Mouse (Mus musculus): Measurements from ENCODE around the gene Ncoa7.
"Not testable (repeated sequence)": the region's sequence is repeated elsewhere in the genome, so short reads cannot be mapped to it uniquely, and the experiment has no call there.

The Ncoa7 gene

DNA sequence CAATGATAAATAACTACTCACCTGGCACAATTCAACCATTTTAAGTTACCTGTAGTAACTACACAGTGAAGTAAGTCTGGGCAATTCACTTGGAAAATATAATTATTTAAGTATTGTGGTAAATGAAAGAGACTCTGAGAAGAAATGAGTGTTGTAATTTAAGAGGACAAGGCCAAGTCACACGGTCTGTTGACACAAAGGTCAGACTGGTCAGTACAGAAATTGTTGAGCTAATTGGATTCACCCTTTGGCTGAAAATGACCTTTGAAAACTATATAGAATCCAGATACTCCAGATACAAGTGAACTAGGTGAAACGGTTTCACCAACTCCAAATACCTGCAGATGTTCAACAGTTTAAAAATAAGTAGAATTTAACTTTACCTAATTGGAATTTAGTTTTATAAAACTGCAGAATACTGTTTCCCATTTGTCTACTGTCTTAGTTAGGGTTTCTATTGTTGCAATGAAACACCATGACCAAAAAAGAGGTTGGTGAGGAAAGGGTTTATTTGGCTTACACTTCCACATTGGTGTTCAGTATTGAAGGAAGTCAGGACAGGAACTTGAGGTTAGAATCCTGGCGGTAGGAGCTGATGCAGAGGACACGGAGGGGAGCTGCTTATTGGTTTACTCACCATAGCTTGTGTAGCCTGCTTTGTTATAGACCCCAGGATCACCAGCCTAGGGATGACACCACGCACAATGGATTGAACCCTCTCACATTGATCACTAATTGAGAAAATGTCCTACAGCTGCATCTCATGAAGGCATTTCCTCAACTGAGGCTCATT is 6.5 kb downstream of the Ncoa7 start:
- in situ Hi-C loops (cut with MboI; ENCODE audit: low pct_unique_long_range_greater_than_20kb in 1 of 2, low sequenced_read_pairs in 2 of 2, unreplicated experiment in 1 of 2), result no loop called here

DNA sequence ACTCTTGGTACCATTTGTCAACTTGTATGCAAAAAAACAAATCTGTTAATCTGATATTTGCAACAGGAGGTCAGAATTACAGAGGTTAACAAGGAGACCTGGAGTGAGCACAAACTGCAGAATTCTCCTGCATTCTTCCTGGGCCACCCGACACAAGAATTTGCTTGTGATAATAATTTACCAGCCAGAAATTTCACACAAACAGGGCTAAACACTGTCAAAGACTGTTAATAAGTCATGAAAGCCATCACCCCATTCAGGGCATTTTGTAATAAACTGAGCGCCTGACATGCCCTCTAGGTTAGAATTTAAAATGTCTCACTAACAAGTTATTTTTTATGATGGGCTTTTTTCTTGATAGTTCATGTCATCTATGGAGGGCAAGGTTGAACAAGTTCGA is 12.1 kb downstream of the Ncoa7 start:
- in situ Hi-C loops (cut with MboI; ENCODE audit: low pct_unique_long_range_greater_than_20kb in 1 of 2, low sequenced_read_pairs in 2 of 2, unreplicated experiment in 1 of 2), result no loop called here

DNA sequence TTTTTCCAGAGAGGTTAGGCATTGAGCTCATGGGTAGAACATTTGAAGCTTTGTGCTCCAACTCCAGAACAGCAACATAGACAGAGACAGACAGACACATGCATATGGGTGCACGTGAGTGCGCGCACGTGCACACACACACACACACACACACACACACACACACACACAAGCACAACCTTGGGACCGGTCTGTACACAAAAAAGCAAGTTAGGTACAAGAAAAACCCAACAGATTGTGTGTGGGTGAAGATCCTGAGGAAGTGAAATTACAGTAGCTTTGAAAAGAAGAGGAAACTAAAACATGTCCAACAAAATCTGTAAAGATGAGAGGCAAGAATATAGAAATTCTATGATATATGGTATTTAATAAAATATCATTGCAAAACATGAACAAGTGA is 13.6 kb downstream of the Ncoa7 start:
- in situ Hi-C loops (cut with MboI; ENCODE audit: low pct_unique_long_range_greater_than_20kb in 1 of 2, low sequenced_read_pairs in 2 of 2, unreplicated experiment in 1 of 2), result no loop called here

DNA sequence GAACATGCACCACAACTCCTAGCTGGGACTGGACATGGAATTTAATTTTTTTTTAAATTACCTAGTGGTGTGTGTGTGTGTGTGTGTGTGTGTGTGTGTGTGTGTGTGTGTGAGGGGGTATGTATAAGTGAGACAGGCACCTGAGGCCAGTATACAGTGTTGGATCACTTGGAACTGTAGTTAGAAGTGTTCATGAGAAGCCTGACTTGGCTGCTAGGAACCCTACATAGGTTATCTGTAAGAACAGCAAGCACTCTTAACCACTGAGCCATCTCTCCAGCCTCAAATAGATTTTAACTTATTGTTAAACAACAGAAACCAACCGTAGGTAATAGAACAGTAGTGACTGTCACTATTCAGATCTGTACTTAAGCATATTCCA is 14.8 kb downstream of the Ncoa7 start:
- in situ Hi-C loops (cut with MboI; ENCODE audit: low pct_unique_long_range_greater_than_20kb in 1 of 2, low sequenced_read_pairs in 2 of 2, unreplicated experiment in 1 of 2), result no loop called here

DNA sequence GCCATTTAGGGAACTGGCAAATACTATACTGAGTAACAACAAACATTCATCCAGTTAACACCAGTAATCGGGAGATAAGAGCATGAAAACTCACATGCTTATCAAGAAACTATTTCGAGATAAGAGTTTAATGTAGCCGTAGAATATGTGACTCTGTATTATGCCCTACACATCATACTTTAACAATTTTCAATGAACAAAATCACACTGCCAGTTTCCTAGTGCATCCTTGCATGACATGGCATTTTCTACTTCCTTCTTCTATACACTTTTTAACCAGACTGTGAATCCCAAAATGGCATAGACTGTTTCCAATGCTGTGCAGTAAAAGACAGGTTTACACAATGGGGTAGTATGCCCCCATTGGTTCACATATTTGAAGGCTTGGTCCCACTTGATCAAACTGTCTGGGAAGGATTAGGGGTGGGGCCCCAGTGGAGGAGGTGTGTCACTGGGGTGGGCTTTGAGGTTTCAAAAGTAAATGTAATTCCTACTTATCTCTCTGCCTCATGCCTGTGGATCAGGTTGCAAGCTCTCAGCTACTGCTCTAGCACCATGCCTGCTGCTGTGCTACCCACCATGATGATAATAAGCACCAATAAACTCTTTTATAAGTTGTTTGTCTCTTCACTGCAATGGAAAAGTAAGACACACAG is 15.3 kb downstream of the Ncoa7 start:
- in situ Hi-C loops (cut with MboI; ENCODE audit: low pct_unique_long_range_greater_than_20kb in 1 of 2, low sequenced_read_pairs in 2 of 2, unreplicated experiment in 1 of 2), result no loop called here

GRCm38 (mm10) chr10:30786103-30786754 is 16.9 kb downstream of the Ncoa7 start:
- in situ Hi-C loops (cut with MboI; ENCODE audit: low pct_unique_long_range_greater_than_20kb in 1 of 2, low sequenced_read_pairs in 2 of 2, unreplicated experiment in 1 of 2), result no loop called here

GRCm38 (mm10) chr10:30780921-30781320 is 22.2 kb downstream of the Ncoa7 start:
- in situ Hi-C loops (cut with MboI; ENCODE audit: low pct_unique_long_range_greater_than_20kb in 1 of 2, low sequenced_read_pairs in 2 of 2, unreplicated experiment in 1 of 2), result not testable (repeated sequence)

- in situ Hi-C loops (cut with MboI; ENCODE audit: low pct_unique_long_range_greater_than_20kb in 1 of 2, low sequenced_read_pairs in 2 of 2, unreplicated experiment in 1 of 2), result no loop called here
Observed at GRCm38 (mm10) chr10:30778240-30778639, 24.9 kb downstream of the Ncoa7 start.

GRCm38 (mm10) chr10:30775987-30776386 is 27.1 kb downstream of the Ncoa7 start:
- in situ Hi-C loops (cut with MboI; ENCODE audit: low pct_unique_long_range_greater_than_20kb in 1 of 2, low sequenced_read_pairs in 2 of 2, unreplicated experiment in 1 of 2), result no loop called here

DNA sequence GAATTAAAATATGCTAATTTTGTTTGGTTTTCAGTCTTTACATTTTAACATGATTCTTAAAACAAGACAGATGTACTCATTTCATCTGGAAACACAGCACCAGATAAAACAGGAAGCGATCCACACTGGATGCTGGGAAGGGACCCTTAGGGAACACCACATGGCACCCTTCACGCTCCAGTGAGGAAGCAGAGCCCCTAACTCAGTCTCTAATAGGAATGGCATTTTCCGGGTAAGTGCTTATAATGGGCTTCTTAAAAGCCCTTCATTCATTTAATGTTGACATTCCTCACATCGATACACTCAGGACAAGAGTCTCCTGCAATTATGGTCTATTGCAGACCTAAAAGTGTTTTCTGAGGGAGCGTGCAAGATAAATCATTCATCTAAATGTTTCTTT is 27.6 kb downstream of the Ncoa7 start:
- in situ Hi-C loops (cut with MboI; ENCODE audit: low pct_unique_long_range_greater_than_20kb in 1 of 2, low sequenced_read_pairs in 2 of 2, unreplicated experiment in 1 of 2), result no loop called here

DNA sequence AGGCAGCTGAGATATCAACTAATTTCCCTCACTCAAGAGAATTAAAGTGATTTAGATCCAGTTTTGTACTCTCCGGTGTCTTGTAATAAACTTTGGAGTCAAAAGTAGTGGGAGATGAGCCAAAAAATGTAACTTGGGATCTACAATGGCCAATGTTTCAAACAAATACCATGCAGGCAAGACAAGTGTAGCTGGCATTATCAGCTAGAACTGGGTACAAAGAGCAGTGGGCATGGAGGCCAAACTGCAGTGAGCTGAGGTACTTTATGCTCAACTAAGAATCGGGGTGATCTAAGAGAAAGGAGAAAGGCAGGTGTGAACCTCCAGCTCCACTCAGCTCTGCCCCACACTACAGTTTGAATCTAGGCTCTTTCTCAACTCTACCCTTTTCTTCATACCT is 28.7 kb downstream of the Ncoa7 start:
- in situ Hi-C loops (cut with MboI; ENCODE audit: low pct_unique_long_range_greater_than_20kb in 1 of 2, low sequenced_read_pairs in 2 of 2, unreplicated experiment in 1 of 2), result no loop called here

DNA sequence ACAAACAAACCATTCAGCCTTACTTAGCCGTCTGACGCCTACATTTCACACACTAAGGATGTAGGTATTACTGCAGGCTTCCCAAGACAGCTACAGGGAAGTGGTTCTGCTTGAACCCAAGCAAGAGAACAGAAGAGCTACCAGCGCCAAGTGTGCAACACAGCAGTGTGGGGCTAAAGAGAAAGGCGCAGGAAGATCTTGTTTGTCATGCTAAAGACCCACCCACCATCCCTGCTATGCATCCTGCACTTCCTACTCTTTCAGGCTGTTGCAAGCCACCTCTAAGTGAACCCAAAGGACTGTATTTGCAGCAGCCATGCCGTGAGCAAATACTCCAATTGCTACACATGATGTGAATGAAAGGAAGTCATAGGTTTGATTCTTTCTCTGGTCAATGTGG is 29.9 kb downstream of the Ncoa7 start:
- in situ Hi-C loops (cut with MboI; ENCODE audit: low pct_unique_long_range_greater_than_20kb in 1 of 2, low sequenced_read_pairs in 2 of 2, unreplicated experiment in 1 of 2), result no loop called here

- in situ Hi-C loops (cut with MboI; ENCODE audit: low pct_unique_long_range_greater_than_20kb in 1 of 2, low sequenced_read_pairs in 2 of 2, unreplicated experiment in 1 of 2), result no loop called here
Observed at GRCm38 (mm10) chr10:30771417-30772158, 31.5 kb downstream of the Ncoa7 start.

DNA sequence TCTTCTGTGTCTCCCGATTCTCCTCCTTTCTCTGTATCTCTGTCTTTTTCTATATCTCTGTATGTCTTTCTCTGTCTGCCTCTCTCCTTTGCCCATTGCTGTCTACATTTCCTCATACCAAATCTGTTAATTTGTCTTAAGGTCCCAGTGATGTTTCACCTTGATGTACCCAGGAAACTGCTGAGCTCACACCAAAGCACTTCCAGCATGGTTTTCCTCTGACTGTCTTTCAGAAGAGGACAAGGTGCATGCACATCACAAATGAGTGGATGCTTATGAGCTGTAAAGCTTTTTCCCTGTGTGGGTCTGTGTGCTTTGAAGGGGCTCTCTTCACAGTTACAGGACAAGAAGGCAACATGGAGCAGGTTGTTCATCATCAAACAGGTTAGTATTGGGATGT is 34.3 kb downstream of the Ncoa7 start:
- in situ Hi-C loops (cut with MboI; ENCODE audit: low pct_unique_long_range_greater_than_20kb in 1 of 2, low sequenced_read_pairs in 2 of 2, unreplicated experiment in 1 of 2), result no loop called here

DNA sequence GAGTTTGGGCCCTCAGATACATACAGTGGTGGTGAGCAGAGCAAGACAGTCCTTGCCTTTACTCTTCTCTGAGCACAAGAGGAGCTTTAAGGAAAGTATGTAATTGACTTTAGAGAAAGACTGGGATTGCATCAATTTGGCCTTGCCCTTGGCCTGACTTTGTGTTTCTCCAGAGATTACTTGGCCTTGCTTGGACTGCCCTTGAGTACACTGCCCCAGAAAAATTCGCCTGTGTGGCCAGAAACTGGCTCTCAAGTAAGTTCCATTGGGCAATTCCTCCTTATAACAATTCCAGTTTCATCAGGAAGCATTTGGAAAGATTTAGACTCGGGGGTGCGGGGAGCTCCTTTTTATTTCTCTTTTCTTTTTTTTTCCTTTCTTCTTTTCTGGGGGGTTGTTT is 34.9 kb downstream of the Ncoa7 start:
- in situ Hi-C loops (cut with MboI; ENCODE audit: low pct_unique_long_range_greater_than_20kb in 1 of 2, low sequenced_read_pairs in 2 of 2, unreplicated experiment in 1 of 2), result no loop called here

DNA sequence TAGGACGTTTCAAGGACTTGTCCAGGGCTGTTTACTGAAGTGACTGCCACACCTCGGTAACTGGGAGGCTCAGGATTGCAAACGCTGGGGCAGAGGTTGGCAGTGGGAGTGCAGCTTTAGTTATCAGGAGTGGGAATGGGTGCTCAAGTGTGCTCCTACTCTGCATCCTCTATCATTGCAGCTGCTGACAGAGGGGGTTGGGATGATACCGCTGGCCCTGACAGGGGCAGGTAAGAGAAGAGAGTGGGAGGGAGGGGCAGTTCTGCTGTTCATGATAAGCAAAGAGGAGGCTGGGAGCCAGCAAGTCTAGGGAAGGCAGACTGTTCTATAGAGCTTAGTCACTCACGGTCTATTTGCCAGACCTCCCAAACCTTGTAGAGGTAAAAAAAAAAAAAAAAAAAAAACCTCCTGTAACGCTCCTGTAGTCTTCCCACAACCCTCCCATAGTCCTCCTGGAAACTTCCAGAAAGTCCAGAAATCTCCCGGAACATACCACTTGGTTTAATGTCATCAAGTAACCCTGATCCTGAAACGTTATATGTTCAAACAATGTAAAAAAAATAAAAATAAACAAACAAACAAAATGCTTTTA is 39.9 kb downstream of the Ncoa7 start:
- in situ Hi-C loops (cut with MboI; ENCODE audit: low pct_unique_long_range_greater_than_20kb in 1 of 2, low sequenced_read_pairs in 2 of 2, unreplicated experiment in 1 of 2), result no loop called here

- in situ Hi-C loops (cut with MboI; ENCODE audit: low pct_unique_long_range_greater_than_20kb in 1 of 2, low sequenced_read_pairs in 2 of 2, unreplicated experiment in 1 of 2), result no loop called here
Observed at GRCm38 (mm10) chr10:30762284-30762964, 40.7 kb downstream of the Ncoa7 start.

Measured in mouse embryonic stem cell (cell line).